Mouse (Mus musculus): ENCODE results near the gene Rbm38. TPM values are rescaled to one million over a fixed set of nuclear protein-coding genes. Genes with fewer than 3 reads are reported as not detected.

Gene Rbm38
- polyA plus RNA-seq, 1 experiment from 2014 or later, result 126 TPM

- Histone ChIP-seq H3K27me3 (ENCODE audit: control insufficient read depth, insufficient read depth, low read length) (no peaks in the 10 kb centered on the region), H3K9ac (ENCODE audit: low read length) (peak overlapping the region; percentile 70), H3K4me2 (ENCODE audit: low read length) (no peak overlapping the region), H3K4me1 (ENCODE audit: control insufficient read depth in 2 of 2, insufficient read depth in 2 of 2, low read length in 2 of 2) (peaks cover 22 to 36% of the 10 kb centered on the region in 2 experiments), H3K9me3 (ENCODE audit: control insufficient read depth, low read length) (no peaks in the 10 kb centered on the region), H3K27ac (replicated peaks in 1 of 2; ENCODE audit: control insufficient read depth in 1 of 2, insufficient read depth in 1 of 2, low read depth in 2 of 2, low read length in 2 of 2) (peak overlapping the region; percentile 72 to 77), H3K4me3 (ENCODE audit: control insufficient read depth in 1 of 2, insufficient read depth in 1 of 2, low read depth in 1 of 2, low read length in 2 of 2) (no peak overlapping the region), H3K36me3 (ENCODE audit: control insufficient read depth, insufficient read depth, low read length) (peaks cover 36% of the 10 kb centered on the region)
- ATAC-seq (ENCODE audit: insufficient number of reproducible peaks, insufficient read depth, low FRiP score, low read depth), result no peak
- 33% methylated on average over 6 of the region's 6 CpGs for WGBS
These were observed 2.4 kb upstream of the Rbm38 start for GRCm38 (mm10) chr2:173017940-173018339.

GRCm38 (mm10) chr2:173018618-173019017 lies 1.7 kb upstream of the Rbm38 start:
- Histone ChIP-seq H3K36me3 (ENCODE audit: control insufficient read depth, insufficient read depth, low read length) (peaks cover 29% of the 10 kb centered on the region), H3K4me3 (ENCODE audit: control insufficient read depth in 1 of 2, insufficient read depth in 1 of 2, low read depth in 1 of 2, low read length in 2 of 2) (no peak overlapping the region), H3K4me1 (ENCODE audit: control insufficient read depth in 2 of 2, insufficient read depth in 2 of 2, low read length in 2 of 2) (peaks cover 27 to 42% of the 10 kb centered on the region in 2 experiments), H3K9me3 (ENCODE audit: control insufficient read depth, low read length) (no peaks in the 10 kb centered on the region), H3K27me3 (ENCODE audit: control insufficient read depth, insufficient read depth, low read length) (no peaks in the 10 kb centered on the region), H3K9ac (ENCODE audit: low read length) (peak overlapping the region; percentile 70), H3K4me2 (ENCODE audit: low read length) (peak overlapping the region; percentile 88), H3K27ac (replicated peaks in 1 of 2; ENCODE audit: control insufficient read depth in 1 of 2, insufficient read depth in 1 of 2, low read depth in 2 of 2, low read length in 2 of 2) (peak overlapping the region; percentile 74 to 77)
- 5% methylated on average over 8 of the region's 8 CpGs for WGBS
- peak; percentile 62 for ATAC-seq (ENCODE audit: insufficient number of reproducible peaks, insufficient read depth, low FRiP score, low read depth)

DNA sequence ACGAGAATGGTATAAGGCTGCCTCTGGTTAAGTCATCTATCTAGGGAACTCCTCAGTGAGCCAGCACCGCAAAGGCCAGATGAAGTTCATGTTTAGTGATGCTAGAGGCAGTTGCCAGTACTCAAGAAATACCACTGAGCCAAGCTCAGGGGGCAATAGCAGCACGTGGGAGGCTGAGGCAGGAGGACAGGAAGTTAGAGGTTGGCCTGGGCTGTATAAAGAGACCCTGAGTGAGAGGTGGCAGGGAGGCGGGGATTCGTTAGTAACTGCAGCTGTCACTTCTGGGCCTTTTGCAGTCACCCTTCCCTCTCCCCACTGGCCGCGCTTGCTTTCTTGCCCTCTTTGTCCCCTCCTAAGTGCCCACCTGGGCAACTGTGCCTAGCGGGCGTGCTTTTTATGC lies 976 bp upstream of the Rbm38 start:
- H3K27ac ChIP-seq (replicated peaks in 1 of 2; ENCODE audit: control insufficient read depth in 1 of 2, insufficient read depth in 1 of 2, low read depth in 2 of 2, low read length in 2 of 2), result peak overlapping the region; percentile 60 to 77
- no peaks in the 10 kb centered on the region for H3K27me3 ChIP-seq (ENCODE audit: control insufficient read depth, insufficient read depth, low read length)
- ATAC-seq (ENCODE audit: insufficient number of reproducible peaks, insufficient read depth, low FRiP score, low read depth), result no peak
- peak overlapping the region; percentile 88 for H3K4me2 ChIP-seq (ENCODE audit: low read length)
- peaks cover 33 to 47% of the 10 kb centered on the region in 2 experiments for H3K4me1 ChIP-seq (ENCODE audit: control insufficient read depth in 2 of 2, insufficient read depth in 2 of 2, low read length in 2 of 2)
- no peaks in the 10 kb centered on the region for H3K9me3 ChIP-seq (ENCODE audit: control insufficient read depth, low read length)
- 21% methylated on average over 9 of the region's 9 CpGs for WGBS
- H3K9ac ChIP-seq (ENCODE audit: low read length), result peak overlapping the region; percentile 70
- peak overlapping the region; percentile 41 to 47 for H3K4me3 ChIP-seq (ENCODE audit: control insufficient read depth in 1 of 2, insufficient read depth in 1 of 2, low read depth in 1 of 2, low read length in 2 of 2)
- H3K36me3 ChIP-seq (ENCODE audit: control insufficient read depth, insufficient read depth, low read length), result peaks cover 29% of the 10 kb centered on the region

GRCm38 (mm10) chr2:173019790-173020189 lies 508 bp upstream of the Rbm38 start:
- peak overlapping the region; percentile 70 for H3K9ac ChIP-seq (ENCODE audit: low read length)
- peak overlapping the region; percentile 41 to 47 for H3K4me3 ChIP-seq (ENCODE audit: control insufficient read depth in 1 of 2, insufficient read depth in 1 of 2, low read depth in 1 of 2, low read length in 2 of 2)
- H3K36me3 ChIP-seq (ENCODE audit: control insufficient read depth, insufficient read depth, low read length), result peaks cover 29% of the 10 kb centered on the region
- no peaks in the 10 kb centered on the region for H3K27me3 ChIP-seq (ENCODE audit: control insufficient read depth, insufficient read depth, low read length)
- H3K4me1 ChIP-seq (ENCODE audit: control insufficient read depth in 2 of 2, insufficient read depth in 2 of 2, low read length in 2 of 2), result peaks cover 36 to 47% of the 10 kb centered on the region in 2 experiments
- WGBS, result under 1% methylated on average over 28 of the region's 29 CpGs
- peak overlapping the region; percentile 88 for H3K4me2 ChIP-seq (ENCODE audit: low read length)
- peak overlapping the region; percentile 60 to 77 for H3K27ac ChIP-seq (replicated peaks in 1 of 2; ENCODE audit: control insufficient read depth in 1 of 2, insufficient read depth in 1 of 2, low read depth in 2 of 2, low read length in 2 of 2)
- H3K9me3 ChIP-seq (ENCODE audit: control insufficient read depth, low read length), result no peaks in the 10 kb centered on the region
- ATAC-seq (ENCODE audit: insufficient number of reproducible peaks, insufficient read depth, low FRiP score, low read depth), result peak; percentile 60

DNA sequence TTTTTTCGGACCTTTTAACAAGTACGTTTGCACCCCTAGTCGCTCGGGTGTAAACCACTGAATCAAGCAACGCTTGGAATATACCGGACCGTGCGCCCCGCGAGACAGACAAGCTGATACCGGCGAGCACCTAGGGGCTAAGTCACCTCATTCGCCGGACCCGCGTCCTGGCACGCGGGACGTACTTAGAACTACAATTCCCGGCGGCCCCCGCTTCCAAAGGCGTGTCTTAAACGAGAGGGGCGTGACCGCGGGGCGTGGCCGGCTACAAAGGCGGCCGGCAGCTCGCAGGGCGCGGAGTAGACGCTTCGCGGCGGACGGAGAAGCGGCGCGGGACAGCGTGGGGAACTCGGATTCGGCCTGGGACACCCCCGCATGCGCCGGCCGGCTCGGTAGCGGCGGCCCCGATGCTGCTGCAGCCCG lies 1.3 kb downstream of the Rbm38 start:
- H3K4me1 ChIP-seq (ENCODE audit: control insufficient read depth in 2 of 2, insufficient read depth in 2 of 2, low read length in 2 of 2), result peaks cover 55 to 63% of the 10 kb centered on the region in 2 experiments
- peak overlapping the region; percentile 93 to 96 for H3K4me3 ChIP-seq (ENCODE audit: control insufficient read depth in 1 of 2, insufficient read depth in 1 of 2, low read depth in 1 of 2, low read length in 2 of 2)
- H3K27ac ChIP-seq (replicated peaks in 1 of 2; ENCODE audit: control insufficient read depth in 1 of 2, insufficient read depth in 1 of 2, low read depth in 2 of 2, low read length in 2 of 2), result peak overlapping the region; percentile 30 to 86; a peak in 3 of 4 replicates
- no peaks in the 10 kb centered on the region for H3K27me3 ChIP-seq (ENCODE audit: control insufficient read depth, insufficient read depth, low read length)
- peak overlapping the region; percentile 84 for H3K4me2 ChIP-seq (ENCODE audit: low read length)
- ATAC-seq (ENCODE audit: insufficient number of reproducible peaks, insufficient read depth, low FRiP score, low read depth), result peak; percentile 61
- peaks cover 29% of the 10 kb centered on the region for H3K36me3 ChIP-seq (ENCODE audit: control insufficient read depth, insufficient read depth, low read length)
- peak overlapping the region; percentile 93 for H3K9ac ChIP-seq (ENCODE audit: low read length)
- no peaks in the 10 kb centered on the region for H3K9me3 ChIP-seq (ENCODE audit: control insufficient read depth, low read length)
- under 1% methylated on average over 47 of the region's 54 CpGs for WGBS

DNA sequence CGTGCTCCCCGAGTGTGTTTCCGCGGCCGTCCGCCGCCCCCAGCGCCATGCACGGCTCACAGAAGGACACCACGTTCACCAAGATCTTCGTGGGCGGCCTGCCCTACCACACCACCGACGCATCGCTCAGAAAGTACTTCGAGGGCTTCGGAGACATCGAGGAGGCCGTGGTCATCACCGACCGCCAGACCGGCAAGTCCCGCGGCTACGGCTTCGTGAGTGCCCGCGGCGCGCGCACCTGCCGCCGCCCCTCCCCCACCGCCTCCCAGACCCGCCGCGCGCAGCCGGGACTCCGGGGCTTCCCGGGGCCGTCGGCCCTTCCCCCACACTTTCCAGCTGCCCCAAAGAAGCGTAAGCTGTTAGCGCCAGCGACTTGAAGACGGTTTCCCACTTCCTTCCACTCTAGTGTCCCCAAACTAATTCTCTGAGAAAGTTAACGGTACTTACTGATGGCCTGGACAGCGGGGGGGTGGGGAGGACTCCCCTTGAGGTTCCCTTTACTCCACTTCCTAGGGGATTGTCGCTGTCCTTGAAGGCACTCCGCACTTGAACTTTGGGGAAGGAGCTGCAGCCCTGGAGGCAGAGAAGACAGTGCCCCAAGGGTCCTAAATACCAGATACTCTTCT lies 1.9 kb downstream of the Rbm38 start:
- peak; percentile 2; the same call in 1 of the 2 replicates for ATAC-seq (ENCODE audit: insufficient number of reproducible peaks, insufficient read depth, low FRiP score, low read depth)
- H3K27ac ChIP-seq (replicated peaks in 1 of 2; ENCODE audit: control insufficient read depth in 1 of 2, insufficient read depth in 1 of 2, low read depth in 2 of 2, low read length in 2 of 2), result peak overlapping the region; percentile 72 to 86
- H3K9me3 ChIP-seq (ENCODE audit: control insufficient read depth, low read length), result no peaks in the 10 kb centered on the region
- peak overlapping the region; percentile 93 for H3K9ac ChIP-seq (ENCODE audit: low read length)
- H3K27me3 ChIP-seq (ENCODE audit: control insufficient read depth, insufficient read depth, low read length), result no peaks in the 10 kb centered on the region
- peaks cover 34% of the 10 kb centered on the region for H3K36me3 ChIP-seq (ENCODE audit: control insufficient read depth, insufficient read depth, low read length)
- H3K4me2 ChIP-seq (ENCODE audit: low read length), result peak overlapping the region; percentile 84
- peaks cover 60 to 68% of the 10 kb centered on the region in 2 experiments for H3K4me1 ChIP-seq (ENCODE audit: control insufficient read depth in 2 of 2, insufficient read depth in 2 of 2, low read length in 2 of 2)
- peak overlapping the region; percentile 93 to 96 for H3K4me3 ChIP-seq (ENCODE audit: control insufficient read depth in 1 of 2, insufficient read depth in 1 of 2, low read depth in 1 of 2, low read length in 2 of 2)
- WGBS, result under 1% methylated on average over 51 of the region's 51 CpGs

DNA sequence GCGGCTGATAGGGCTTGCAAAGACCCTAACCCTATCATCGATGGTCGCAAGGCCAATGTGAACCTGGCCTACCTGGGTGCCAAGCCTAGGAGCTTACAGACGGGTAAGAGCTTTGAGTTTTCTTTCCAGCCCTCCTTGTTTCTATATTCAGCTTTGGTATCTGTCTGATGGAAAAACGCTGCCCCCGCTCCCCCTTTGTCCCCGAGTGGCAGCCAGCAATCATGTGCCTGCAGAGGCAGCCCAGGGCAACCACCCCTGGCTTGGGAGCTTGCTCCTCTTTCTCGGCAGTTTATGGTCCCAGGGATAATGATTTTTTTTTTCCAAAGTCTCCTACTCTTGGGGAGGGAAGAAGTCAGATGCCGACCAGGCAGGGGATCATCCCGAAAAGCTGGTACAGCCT lies 2.5 kb downstream of the Rbm38 start:
- H3K4me3 ChIP-seq (ENCODE audit: control insufficient read depth in 1 of 2, insufficient read depth in 1 of 2, low read depth in 1 of 2, low read length in 2 of 2), result peak overlapping the region; percentile 93 to 96

More for the DNA sequence above, 2.5 kb downstream of the Rbm38 start:
- Histone ChIP-seq H3K27me3 (ENCODE audit: control insufficient read depth, insufficient read depth, low read length) (no peaks in the 10 kb centered on the region), H3K27ac (replicated peaks in 1 of 2; ENCODE audit: control insufficient read depth in 1 of 2, insufficient read depth in 1 of 2, low read depth in 2 of 2, low read length in 2 of 2) (peak overlapping the region; percentile 72 to 86), H3K4me1 (ENCODE audit: control insufficient read depth in 2 of 2, insufficient read depth in 2 of 2, low read length in 2 of 2) (peaks cover 63 to 74% of the 10 kb centered on the region in 2 experiments), H3K36me3 (ENCODE audit: control insufficient read depth, insufficient read depth, low read length) (peaks cover 40% of the 10 kb centered on the region), H3K9ac (ENCODE audit: low read length) (peak overlapping the region; percentile 93), H3K4me2 (ENCODE audit: low read length) (peak overlapping the region; percentile 84), H3K9me3 (ENCODE audit: control insufficient read depth, low read length) (no peaks in the 10 kb centered on the region)
- 17% methylated on average over 10 of the region's 10 CpGs for WGBS
- no peak for ATAC-seq (ENCODE audit: insufficient number of reproducible peaks, insufficient read depth, low FRiP score, low read depth)

All from heart, embryonic 14.5 days (tissue).